Mouse (Mus musculus): Measurements from ENCODE around the gene Rufy3. TPM values are rescaled to one million over a fixed set of nuclear protein-coding genes. Genes with fewer than 3 reads are reported as not detected.

Rufy3 gene
- total RNA-seq, 2 experiments from 2014 or later: 13.8 to 15.0 TPM

DNA sequence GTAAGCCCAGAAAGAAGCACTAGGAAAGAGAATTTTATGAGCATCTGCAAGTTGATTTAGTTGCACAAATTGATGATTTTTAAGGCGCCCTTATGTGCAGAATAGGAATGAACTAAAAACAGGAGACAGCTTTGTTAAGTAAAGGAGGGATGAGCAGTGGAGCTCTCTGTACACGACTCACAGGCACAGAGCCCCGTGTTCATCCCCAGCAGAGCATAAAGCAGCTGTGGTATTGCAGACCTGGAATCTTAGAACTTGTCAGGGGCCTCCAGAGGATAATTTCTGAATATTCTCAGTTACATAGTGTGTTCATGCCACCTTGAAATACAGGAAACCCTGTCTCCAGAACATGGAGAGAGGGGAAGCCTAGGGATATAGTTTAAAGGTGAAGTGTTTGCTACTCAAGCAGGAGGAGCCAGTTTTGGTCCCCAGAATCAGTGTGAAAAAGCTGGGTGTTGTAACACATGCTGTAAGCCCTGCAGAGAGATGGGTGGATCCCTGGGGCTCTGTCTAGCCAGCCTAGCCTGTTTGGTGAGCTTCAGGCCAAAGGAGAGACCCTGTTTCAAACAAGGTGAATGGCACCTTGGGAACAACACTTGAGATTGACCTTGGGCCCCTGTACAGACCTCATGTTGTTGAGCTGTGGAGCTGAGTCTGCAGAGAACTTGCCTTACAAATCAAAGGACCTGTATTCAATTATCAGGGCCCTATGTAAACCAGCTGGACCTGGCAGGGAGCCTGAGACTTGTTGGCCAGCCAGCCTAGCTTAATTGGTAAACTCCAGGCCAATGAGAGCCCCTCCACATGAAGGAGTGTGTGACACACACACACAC is 10.9 kb downstream of the Rufy3 start:
- DNase-seq: no peak

DNA sequence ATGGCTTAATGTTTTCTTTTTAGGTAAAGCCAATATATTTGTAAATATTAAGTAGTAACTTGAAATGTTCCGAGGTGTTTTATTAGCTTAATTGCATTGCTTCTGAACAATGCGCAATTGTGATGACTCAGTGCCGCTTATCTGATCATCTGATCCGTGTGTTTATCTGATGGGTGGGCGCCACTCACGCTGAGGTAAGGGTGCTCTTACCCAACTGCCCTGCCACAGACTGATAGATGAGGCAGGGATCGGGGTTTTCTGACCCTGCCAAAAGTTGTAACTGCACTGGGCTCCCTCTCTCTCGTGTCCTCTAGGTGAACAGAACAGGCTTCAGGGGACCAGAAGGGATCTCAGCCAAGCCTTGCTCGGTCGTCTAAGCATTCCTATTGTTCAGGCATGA is 15.8 kb downstream of the Rufy3 start:
- DNase-seq: no peak

DNA sequence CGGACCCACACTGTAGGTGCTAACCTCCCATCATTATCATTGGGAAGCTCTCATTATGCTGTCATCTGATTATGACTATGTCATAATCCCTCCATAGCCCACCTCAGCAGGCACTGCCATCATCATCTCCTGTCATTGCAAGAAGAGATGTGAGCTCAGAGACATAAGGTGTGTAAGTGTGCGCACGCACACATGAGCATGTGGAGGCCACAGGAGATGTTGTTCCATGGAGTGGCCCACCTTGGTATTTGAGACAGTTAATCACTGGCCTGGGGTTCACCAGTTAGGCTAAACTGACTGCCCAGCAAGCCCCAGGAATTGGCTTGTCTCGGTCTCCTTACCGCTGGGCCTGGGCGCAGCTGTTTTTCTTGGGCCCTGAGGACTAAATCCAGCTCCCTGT is 16.5 kb downstream of the Rufy3 start:
- no peak for DNase-seq

DNA sequence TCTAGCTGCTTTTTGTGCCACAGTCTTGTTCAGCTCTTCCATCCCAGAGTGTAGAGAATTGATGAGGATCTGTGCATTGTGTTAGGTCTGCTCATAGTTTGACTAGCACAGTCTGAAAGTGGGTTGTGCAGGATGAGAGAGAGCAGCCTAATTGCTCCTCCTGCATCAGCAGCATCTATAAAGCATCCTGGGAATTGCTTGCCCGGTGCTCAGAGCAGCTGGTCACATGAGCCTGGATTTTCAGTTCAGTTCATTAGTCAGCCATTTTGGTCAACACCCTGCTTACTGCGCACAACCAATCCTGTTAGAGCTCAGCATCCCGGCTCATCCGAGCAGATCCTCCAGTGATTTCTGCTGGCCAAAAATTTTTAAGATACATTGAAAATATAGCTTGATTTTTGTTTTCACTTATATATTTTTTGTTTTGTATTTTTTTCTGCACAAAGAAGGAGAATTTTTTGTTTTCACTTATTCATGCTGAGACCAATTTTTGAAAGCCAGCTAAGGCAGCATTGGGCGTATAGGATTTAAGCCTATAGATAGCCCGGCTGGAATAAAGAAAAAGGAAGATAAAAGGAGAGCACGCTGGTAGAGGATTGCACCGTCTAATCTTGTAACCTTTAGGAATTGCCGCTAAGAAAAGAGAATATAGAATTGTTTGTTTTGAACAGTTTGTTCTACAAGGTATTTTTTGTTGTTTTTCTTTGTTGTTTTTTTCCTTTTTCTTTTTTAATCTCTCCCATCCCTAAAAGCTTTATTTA is 18.6 kb downstream of the Rufy3 start:
- DNase-seq: peak; percentile 31 to 54

DNA sequence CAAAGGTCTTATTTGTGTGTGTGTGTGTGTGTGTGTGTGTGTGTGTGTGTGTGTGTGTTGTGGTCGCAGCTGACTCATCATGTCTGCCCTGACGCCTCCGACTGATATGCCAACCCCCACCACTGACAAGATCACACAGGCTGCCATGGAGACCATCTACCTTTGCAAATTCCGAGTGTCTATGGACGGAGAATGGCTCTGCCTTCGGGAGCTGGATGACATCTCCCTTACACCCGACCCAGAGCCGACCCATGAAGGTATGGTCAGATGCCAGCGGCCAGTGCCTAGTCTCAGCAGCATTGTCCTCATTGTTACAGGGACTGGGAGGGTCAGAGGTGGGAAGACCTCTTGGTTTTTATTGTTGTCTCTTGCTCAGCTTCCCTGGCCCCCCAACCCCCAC is 19.2 kb downstream of the Rufy3 start:
- DNase-seq: peak in 1 of 2 experiments; percentile 10

DNA sequence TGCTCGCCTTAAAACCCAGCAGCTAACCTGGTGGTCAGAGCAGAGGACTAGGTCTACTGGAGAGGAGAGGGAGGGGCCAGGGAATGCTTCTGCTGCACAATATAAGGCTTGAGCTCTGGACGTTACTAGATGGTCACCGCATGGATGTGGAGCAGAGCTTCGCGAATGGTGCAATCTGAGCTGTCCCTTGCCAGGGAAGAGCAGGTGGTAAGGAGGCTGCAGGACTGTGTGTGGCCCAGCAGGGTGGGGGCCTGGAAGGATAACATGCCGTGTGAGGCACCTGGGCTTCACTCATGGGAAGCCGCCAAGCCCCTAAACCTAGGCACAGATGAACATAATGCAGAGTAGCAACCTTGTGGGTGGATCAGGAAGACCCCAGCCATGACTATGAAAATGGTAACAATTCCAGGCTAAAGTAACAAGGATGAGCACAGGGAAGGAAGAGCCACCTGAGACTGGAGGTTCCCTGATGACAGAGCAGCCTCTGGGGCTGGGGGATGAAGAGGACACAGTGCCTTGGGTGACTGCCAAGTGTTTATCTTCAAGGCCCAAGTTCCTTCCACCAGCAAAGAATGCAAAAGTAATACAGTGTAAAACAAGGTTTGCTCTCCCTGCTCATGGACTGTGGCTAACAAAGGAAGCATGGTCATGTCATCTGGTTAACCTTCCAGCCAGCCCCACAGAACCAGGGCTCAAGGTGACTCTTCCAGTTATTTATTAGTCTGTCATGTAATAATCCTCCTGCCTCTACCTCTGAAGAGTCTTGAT is 21.8 kb downstream of the Rufy3 start:
- peak; percentile 6 to 23 for DNase-seq

DNA sequence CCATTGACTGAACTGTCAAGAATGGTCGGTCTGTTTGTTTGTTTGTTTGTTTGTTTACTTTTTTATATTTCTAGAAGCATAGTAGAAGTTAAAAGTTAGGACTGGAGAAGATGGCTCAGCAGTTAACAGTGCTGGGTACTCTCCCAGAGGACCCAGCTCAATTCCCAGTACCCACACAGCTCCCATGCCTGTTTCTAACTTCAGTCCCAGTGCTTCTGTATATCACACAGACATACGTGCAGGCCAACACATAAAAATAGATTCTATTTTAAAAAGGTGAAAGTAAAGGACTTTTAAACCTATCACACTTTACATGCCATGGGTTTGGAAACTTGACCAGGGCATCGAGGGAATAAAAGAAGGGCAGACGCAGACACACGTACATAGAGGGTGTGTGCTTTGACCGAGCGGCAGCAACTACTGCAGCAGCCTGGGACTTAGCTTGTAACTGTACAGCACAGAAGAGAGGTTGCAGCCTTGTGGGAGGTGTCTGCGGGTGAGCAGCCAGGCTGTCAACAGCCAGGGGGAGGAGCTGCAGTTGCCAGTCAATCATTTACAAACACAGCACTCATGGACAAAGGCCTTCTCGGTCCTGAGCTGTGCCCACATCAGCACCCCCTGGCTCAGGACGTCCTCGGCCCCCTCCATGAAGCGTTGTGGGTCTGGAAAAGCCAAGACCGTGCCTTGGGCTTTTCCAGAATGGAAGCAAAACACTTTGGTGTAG is 22.5 kb downstream of the Rufy3 start:
- peak; percentile 39 to 48 for DNase-seq

DNA sequence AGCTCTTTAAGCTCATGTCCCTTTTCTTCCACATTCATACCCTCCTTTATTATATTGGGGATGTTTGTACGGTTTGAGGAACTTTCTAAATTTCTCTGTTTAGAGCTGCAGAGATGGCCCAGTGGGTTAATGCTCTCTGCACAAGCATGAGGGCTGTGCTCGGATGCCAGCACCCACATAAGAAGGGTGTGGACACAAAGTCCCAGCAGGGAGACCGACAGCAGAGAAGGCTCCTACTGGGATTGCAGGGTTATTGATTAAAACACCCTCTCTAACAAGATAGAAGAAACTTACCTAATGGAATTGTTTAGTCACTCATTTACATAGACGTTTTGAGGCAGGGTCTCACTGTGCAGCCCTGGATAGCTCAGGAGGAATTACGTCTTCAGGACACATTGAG is 23.6 kb downstream of the Rufy3 start:
- DNase-seq: no peak

DNA sequence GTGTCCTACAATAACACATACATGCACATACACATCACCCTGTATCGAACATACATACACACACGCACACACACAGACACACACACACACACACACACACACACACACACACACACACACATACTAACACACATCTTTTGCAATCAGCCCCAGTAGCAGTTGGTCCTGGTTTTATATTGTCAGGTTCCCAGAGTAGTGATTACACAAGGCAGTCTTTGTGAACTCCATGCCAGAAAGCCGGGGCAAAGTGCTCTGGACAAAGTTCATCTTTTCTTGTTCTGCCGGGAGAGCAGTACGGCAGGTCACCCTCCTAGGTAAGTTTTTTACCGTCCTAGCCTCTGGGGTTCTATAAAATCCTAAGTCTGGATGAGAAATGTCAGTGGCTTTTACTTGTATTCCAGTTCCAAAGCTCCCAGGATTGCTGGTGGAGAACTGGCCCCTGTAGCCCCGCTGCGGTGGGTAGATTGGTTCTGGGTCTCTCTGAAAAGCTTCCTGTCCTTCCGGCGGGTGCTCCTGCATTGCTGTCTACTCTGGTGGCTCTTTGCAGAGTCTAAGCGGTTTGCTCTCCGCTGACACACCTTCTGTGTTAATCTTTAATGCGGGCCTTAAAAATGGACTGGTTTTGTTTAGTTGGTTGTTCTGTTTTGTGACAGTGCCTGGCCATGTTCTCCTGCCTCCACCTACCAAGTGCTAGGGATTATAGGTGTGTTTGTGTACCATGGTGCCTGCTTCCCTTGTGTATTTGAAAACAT is 28.8 kb downstream of the Rufy3 start:
- no peak for DNase-seq

DNA sequence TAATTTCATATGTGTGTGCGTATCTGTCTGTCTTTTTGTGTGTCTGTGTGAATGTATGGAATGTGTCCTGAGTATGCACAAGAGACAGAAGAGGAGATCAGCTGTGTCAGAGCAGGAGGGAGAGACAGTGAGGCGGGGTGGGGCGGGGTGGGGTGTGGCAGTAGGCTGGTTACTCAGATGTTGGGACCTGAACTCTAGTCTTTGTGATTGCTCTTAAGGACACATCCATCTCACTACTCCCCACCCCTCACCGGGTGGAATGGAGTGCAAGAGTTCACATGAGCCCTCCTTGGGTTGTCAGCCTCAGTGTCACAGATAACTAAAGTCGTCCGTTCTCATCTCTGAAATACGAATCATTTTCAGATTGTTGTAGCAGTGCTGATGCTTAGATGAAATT is 29.3 kb downstream of the Rufy3 start:
- no peak for DNase-seq

DNA sequence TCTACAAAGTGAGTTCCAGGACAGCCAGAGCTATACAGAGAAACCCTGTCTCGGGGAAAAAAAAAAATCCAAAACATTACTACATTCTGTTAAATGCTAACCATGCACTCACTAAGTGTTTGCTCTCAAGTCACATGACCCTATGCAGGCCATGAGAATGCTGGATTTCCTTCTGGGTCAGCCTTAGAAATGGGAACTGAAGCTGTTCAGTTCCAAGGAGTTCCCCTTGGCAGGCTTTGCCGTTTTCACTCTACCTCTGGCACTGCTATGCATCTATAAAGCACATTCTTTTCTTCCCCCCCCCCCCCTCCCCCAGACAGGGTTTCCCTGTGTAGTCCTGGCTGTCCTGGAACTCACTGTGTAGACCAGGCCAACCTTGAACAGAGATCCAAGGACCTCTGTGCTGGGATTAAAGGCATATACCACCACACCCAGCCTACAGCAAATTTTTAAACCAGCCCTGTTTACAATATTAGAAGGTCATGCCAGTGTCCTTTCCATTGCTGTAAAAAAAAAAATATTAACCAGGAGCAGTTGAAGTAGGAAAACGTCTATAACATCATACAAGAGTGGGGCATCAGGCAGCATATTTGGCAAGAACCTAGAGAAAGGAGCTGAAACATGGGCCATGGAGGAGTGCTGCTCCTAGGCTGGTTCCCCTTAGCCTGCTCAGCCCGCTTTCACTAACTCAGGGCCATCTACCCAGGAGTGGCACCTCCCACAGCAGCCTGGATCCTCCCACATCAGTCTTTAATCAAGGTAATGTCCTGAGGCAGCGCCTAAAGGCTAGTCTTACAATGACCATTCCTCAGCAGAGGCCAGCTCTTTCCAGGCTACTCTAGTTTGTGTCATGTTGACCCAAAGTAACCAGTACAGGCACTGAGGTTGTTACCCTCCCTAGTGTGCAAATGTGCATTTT is 31.0 kb downstream of the Rufy3 start:
- DNase-seq: peak in 1 of 2 experiments; percentile 50

DNA sequence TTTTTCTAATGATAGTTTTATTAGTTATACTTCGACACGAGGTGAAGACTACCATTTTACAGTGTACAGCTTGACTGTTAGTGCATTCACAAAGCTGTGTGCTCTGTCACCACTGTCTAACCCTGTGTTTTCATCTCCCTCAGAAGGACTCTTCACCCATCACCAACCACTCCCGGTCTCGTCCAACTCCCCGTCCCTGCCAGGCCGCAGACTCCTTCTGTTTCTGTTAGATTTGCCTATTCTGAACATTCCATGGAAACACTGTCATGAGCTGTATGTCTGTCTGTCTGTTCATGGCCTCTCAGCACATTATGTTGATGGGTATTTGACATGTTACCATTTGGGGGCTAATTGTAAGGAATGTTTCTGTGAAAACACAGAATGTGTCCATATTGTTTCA is 34.1 kb downstream of the Rufy3 start:
- no peak for DNase-seq

DNA sequence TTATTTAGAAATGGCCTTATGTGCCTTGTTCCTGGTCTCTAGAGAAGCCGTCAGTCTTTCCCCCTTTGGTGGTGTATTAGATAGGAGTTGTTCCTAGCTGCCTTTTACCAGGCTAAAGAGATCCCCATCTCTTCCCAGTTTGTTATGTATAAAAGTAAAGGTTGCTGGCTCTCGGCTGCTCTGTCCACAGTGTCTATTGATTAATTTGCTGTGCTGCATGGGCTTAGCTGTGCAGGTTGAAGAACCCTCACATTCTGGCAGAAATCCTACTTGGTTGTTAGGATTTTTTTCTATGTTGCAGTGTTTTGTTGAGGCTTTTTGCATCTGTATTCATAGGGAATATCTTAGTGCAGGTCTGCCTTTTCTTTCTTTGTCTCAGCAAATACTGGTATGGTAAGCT is 37.2 kb downstream of the Rufy3 start:
- no peak for DNase-seq

DNA sequence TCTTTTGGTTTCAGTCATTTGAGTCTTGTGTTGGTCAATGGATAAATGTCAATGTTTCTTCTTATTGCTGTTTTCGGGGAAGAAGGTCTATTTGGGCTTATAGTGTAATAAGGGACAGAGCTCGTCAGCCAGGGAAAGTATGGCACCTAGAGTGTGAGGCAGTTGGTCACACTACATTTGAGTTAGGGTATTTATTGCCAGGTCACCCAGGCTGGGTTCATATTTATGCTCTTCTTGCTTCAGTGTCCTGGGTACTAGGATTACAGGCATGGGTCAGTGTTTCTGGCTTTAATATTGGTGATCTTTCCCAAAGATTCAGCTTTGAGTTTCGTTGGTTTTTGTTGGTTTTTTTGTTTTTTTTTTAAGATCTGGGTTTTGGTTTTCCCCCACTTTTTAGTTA is 37.9 kb downstream of the Rufy3 start:
- DNase-seq: no peak

DNA sequence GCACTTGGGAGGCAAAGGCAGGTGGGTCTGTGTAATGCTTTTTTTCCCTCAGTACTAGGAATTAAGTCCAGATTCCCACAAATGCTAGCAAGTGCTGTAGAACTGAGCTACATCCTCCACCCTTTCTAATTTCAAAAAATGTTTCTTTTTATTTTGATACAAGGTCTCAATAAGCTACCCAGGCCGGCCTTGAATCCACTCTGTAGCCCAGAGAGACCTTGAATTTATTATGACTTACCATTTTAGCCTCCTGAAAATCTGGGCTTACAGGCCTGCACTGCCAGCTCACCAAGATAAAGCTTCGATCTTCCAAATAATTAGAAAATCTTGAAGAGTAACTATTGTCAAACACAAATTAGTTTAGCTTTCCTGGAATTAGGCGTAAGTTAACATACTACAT is 39.2 kb downstream of the Rufy3 start:
- DNase-seq: no peak

DNA sequence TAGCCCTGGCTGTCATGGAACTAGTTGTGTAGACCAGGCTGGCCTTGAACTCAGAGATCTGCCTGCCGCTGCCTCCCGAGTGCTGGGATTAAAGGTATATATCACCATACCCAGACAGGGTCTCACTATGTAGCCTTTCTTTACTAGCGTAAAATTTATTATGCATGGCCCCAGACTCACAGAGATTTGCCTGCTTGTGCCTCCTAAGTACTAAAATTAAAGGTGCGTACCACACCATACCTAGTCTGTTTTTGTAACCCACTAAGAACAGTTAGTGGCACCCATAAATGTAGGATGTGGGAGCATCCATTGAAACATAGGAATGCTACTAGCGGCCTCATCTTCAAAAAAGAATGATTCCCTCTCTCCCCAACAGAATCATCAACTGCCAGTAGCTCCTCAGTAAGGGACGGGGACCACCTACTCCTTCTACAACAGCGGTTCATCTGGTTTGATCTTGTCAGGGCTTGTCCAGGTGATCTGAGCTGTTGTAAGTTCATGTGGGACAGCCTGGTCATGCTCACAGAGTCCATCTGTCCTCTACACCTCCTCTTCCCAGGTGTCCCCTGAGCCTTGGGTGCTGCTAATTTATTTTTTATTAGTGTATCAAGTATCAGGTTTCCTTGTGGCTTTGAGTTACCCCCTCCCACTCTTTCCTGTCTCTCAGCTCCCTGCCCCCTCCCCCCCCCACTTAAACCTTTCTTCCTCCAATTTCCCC is 40.0 kb downstream of the Rufy3 start:
- DNase-seq: no peak

DNA sequence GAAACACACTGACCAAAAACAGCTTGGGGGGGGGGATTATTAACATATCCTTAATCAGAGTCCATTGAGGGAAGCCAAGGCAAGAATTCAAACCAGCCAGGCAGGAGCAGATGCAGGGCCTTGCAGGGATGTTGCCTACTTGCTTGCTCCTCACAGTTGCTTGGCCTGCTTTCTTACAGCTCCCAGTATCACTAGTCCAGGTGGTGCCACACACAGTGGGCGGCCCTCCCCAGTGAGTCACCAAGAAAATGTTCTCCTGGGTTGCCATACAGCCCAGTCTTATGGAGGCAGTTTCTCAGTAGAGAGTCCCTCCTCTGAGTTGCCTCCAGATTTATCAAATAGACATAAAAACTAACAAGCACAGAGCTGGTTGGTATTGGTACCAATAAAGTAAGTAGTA is 49.3 kb downstream of the Rufy3 start:
- DNase-seq: no peak

DNA sequence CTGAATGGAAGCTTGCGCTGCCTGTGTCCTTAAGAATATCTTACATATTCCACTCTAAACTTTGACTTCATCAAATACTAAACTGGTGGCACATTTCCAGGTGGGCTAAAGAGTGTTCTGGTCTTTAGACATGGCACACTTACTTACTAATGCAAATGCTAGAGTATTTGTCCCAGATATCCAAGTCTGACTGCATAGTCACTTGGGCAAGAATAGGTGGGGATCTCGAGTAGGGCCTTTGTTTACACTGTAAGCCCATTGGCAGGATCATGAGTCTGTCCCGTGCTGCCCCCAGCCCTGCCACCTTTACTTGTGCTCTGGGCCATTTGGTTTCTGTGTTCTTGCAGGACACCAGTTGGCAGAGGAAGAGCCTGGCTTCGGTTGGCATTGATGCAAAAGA is 52.1 kb downstream of the Rufy3 start:
- no peak for DNase-seq

DNA sequence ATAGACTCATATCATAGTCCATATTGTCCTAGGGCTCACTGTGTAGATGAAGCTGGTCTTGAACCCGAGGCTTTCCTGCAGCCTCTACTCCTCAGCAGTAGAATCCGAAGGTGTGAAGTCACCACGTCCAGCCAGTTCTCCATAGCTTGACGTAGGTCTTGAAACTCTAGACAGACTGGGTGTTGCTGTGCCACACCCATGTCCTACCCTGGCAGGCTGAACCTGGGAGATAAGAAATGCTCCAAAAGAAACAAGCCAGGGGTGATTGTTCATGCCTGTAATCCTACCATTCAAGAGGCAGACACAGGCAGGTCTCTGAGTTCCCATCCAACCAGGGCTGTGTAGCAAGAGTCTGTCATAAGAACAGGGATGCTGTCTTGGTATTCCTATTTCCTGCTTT is 62.7 kb downstream of the Rufy3 start:
- DNase-seq: no peak

DNA sequence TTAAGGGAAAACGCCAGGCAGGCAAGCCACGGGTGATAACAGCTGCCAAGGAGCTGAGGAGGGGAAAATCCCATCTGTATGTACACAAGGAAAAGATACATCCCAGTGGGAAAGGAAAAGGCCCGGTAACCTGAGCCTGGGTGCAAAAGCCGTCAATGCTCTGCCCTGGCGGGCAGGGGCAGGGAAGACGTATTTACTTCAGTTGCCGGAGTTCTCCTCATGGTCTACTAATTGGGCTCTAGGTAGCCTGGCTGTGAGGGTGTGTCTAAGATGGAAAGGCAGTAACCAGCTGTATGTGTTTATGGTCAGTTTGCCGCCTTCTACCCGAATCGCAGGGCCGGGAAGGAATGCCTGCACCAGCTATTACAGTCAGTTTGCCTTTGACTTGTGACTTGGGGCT is 64.3 kb downstream of the Rufy3 start:
- no peak for DNase-seq

All from heart, adult 18-20 months (tissue).